Mouse (Mus musculus) midbrain, embryonic 15.5 days (tissue): ENCODE data around the gene Eno3. TPM values are rescaled to one million over a fixed set of nuclear protein-coding genes. Genes with fewer than 3 reads are reported as not detected.

ENCODE experiments used
- microRNA-seq: library from miRNA; unstranded; fragments of <30 nt; microRNA quantifications from one replicate; pipeline ENCODE4, GENCODE M21; 2016
- polyA plus RNA-seq: library from polyadenylated mRNA; unstranded; fragments of >200 nt; fragmentation: Nextera tagmentation; extraction: Ambion mirVana; gene quantifications from 2 replicates; pipeline ENCODE4 v1.2.1, GENCODE M21; 2015

The Eno3 gene
- polyA plus RNA-seq, 1 experiment from 2014 or later = 8.0 TPM

Small RNAs within 50 kb of the gene (microRNA-seq; reads per million reads assigned to microRNA genes)
- gene Mir6925 = 0.55 reads per million

Other genes starting within 250 kb of the Eno3 start
- 32.6 and 33.8 TPM in 2 replicates for gene Pelp1, start 247.2 kb upstream of the Eno3 start, polyA plus RNA-seq
- gene Arrb2, start 224.6 kb upstream of the Eno3 start, polyA plus RNA-seq = 53.6 and 53.8 TPM in 2 replicates
- gene Med11, start 205.3 kb upstream of the Eno3 start, polyA plus RNA-seq = 46.2 and 49.5 TPM in 2 replicates
- 0.61 and 0.62 TPM in 2 replicates for gene Zmynd15, start 197.8 kb upstream of the Eno3 start, polyA plus RNA-seq
- 2.5 and 2.9 TPM in 2 replicates for gene Cxcl16, start 197.2 kb upstream of the Eno3 start, polyA plus RNA-seq
- 3.8 and 4.0 TPM in 2 replicates for gene Tm4sf5, start 152.0 kb upstream of the Eno3 start, polyA plus RNA-seq
- gene Vmo1, start 142.6 kb upstream of the Eno3 start, polyA plus RNA-seq = 0.46 TPM in 1 of 2 replicates, not detected in the other
- 0.14 and 0.27 TPM in 2 replicates for gene Gltpd2, start 138.0 kb upstream of the Eno3 start, polyA plus RNA-seq
- 777 and 795 TPM in 2 replicates for gene Psmb6, start 131.8 kb upstream of the Eno3 start, polyA plus RNA-seq
- not detected in 2 replicates for gene Gm40193, start 124.3 kb upstream of the Eno3 start, polyA plus RNA-seq
- 13.8 and 14.8 TPM in 2 replicates for gene Pld2, start 117.1 kb upstream of the Eno3 start, polyA plus RNA-seq
- 17.9 and 18.7 TPM in 2 replicates for gene Mink1, start 94.3 kb upstream of the Eno3 start, polyA plus RNA-seq
- gene 4930544D05Rik, start 41.4 kb upstream of the Eno3 start, polyA plus RNA-seq = not detected in 2 replicates
- gene Chrne, start 38.0 kb upstream of the Eno3 start, polyA plus RNA-seq = not detected in 2 replicates
- gene Gp1ba, start 18.1 kb upstream of the Eno3 start, polyA plus RNA-seq = 0.11 and 0.14 TPM in 2 replicates
- 114 and 122 TPM in 2 replicates for gene Rnf167, start 10.0 kb upstream of the Eno3 start, polyA plus RNA-seq
- gene Slc25a11, start 9.7 kb upstream of the Eno3 start, polyA plus RNA-seq = 180 and 181 TPM in 2 replicates
- gene Pfn1, start 2.6 kb upstream of the Eno3 start, polyA plus RNA-seq = 659 and 665 TPM in 2 replicates
- 171 and 173 TPM in 2 replicates for gene Spag7, start 12.2 kb downstream of the Eno3 start, polyA plus RNA-seq
- 23.5 and 25.0 TPM in 2 replicates for gene Camta2, start 30.9 kb downstream of the Eno3 start, polyA plus RNA-seq
- 1.0 and 1.7 TPM in 2 replicates for gene Inca1, start 43.0 kb downstream of the Eno3 start, polyA plus RNA-seq
- gene Kif1c, start 43.3 kb downstream of the Eno3 start, polyA plus RNA-seq = 1.9 TPM in 2 replicates
- 16.7 and 16.8 TPM in 2 replicates for gene Zfp3, start 107.0 kb downstream of the Eno3 start, polyA plus RNA-seq
- not detected in 2 replicates for gene Scimp, start 155.4 kb downstream of the Eno3 start, polyA plus RNA-seq
- gene Rabep1, start 187.6 kb downstream of the Eno3 start, polyA plus RNA-seq = 85.6 and 93.1 TPM in 2 replicates